Mouse (Mus musculus) mammary gland, adult 2 months (tissue): ENCODE measurements around the gene Pex11g. TPM values are rescaled to one million over a fixed set of nuclear protein-coding genes. Genes with fewer than 3 reads are reported as not detected.

Experiments
- polyA plus RNA-seq: library from polyadenylated mRNA; depleted of rRNA; stranded (reverse); fragments of >200 nt; gene quantifications from 2 replicates; pipeline ENCODE4 v1.2.3, GENCODE M21; 2012; ENCODE audit warnings: low replicate concordance; rRNA removed

Gene Pex11g
- polyA plus RNA-seq = 8.4 and 11.1 TPM in 2 replicates

GRCm38 (mm10) chr8:3467006-3467885 is at the start of gene Pex11g:
TSS of gene Pex11g (minus strand) at chr8:3467680.

GRCm38 (mm10) chr8:3515260-3515671 is 47.8 kb upstream of the Pex11g start, which contains the start of gene Pnpla6:
TSS of gene Pnpla6 (plus strand) at chr8:3515384.

GRCm38 (mm10) chr8:3500235-3501090 is 33.0 kb upstream of the Pex11g start, which contains the start of gene Mcoln1:
TSS of gene Mcoln1 (plus strand) at chr8:3500457.

GRCm38 (mm10) chr8:3492901-3493844 is 25.7 kb upstream of the Pex11g start, which contains the start of gene Zfp358:
TSS of gene Zfp358 (plus strand) at chr8:3493138.

GRCm38 (mm10) chr8:3470562-3470961 is 3.1 kb upstream of the Pex11g start, which contains the start of gene Tex45:
TSS of gene Tex45 (plus strand) at chr8:3470862.

Other genes starting within 250 kb of the Pex11g start
- gene Insr, start 188.1 kb downstream of the Pex11g start, polyA plus RNA-seq = 28.9 and 38.8 TPM in 2 replicates
- 9.5 and 14.0 TPM in 2 replicates for gene A430078G23Rik, start 114.3 kb downstream of the Pex11g start, polyA plus RNA-seq
- 46.1 and 114 TPM in 2 replicates for gene Arhgef18, start 74.7 kb downstream of the Pex11g start, polyA plus RNA-seq
- 0.10 and 0.11 TPM in 2 replicates for gene Tex45, start 3.2 kb upstream of the Pex11g start, polyA plus RNA-seq
- gene Zfp358, start 25.5 kb upstream of the Pex11g start, polyA plus RNA-seq = 76.9 and 90.5 TPM in 2 replicates
- 274 and 624 TPM in 2 replicates for gene Mcoln1, start 32.8 kb upstream of the Pex11g start, polyA plus RNA-seq
- 59.0 and 66.0 TPM in 2 replicates for gene Pnpla6, start 47.7 kb upstream of the Pex11g start, polyA plus RNA-seq
- gene C330021F23Rik, start 100.3 kb upstream of the Pex11g start, polyA plus RNA-seq = not detected in 2 replicates
- gene Camsap3, start 119.6 kb upstream of the Pex11g start, polyA plus RNA-seq = 11.5 and 13.9 TPM in 2 replicates
- gene Xab2, start 153.6 kb upstream of the Pex11g start, polyA plus RNA-seq = 57.5 and 58.7 TPM in 2 replicates
- 2.9 and 7.1 TPM in 2 replicates for gene Pet100, start 153.9 kb upstream of the Pex11g start, polyA plus RNA-seq
- not detected in 2 replicates for gene Pcp2, start 157.9 kb upstream of the Pex11g start, polyA plus RNA-seq
- 123 and 137 TPM in 2 replicates for gene Stxbp2, start 163.3 kb upstream of the Pex11g start, polyA plus RNA-seq
- 504 and 837 TPM in 2 replicates for gene Retn, start 188.1 kb upstream of the Pex11g start, polyA plus RNA-seq
- 1.4 and 2.4 TPM in 2 replicates for gene Mcemp1, start 198.1 kb upstream of the Pex11g start, polyA plus RNA-seq
- gene Fcor, start 204.7 kb upstream of the Pex11g start, polyA plus RNA-seq = 92.6 and 226 TPM in 2 replicates
- gene Trappc5, start 208.6 kb upstream of the Pex11g start, polyA plus RNA-seq = 31.3 and 44.5 TPM in 2 replicates
- gene Fcer2a, start 226.5 kb upstream of the Pex11g start, polyA plus RNA-seq = 34.8 and 48.3 TPM in 2 replicates